Mouse (Mus musculus) embryonic facial prominence, embryonic 11.5 days (tissue): ENCODE results near the gene Stub1. TPM values are rescaled to one million over a fixed set of nuclear protein-coding genes. Genes with fewer than 3 reads are reported as not detected.

Experiments
- ATAC-seq: fragments of 200-750 bp; cut with Nextera tagmentation; replicated peaks from 2 replicates; pipeline ENCODE4 v1.8.0; 2017; ENCODE audit warnings: low read depth; ENCODE audit not compliant: insufficient number of reproducible peaks, low FRiP score, low TSS enrichment
- DNase-seq: peaks from one replicate; pipeline ENCODE4 v3.0.0-alpha.2; 2015; ENCODE audit warnings: low spot score
- H3K27ac ChIP-seq: fragments of 300-500 bp; sonication (generic); replicated peaks from 2 replicates; pipeline ENCODE4 v1.5.1; 2014; ENCODE audit warnings: mild to moderate bottlenecking, low read depth, low read length, control low read depth
- H3K27me3 ChIP-seq: fragments of 300-500 bp; sonication (generic); 2 replicates; pipeline ENCODE4 v1.6.1; 2014; ENCODE audit warnings: mild to moderate bottlenecking, low read length, moderate library complexity, mixed read lengths; ENCODE audit not compliant: control insufficient read depth, insufficient read depth
- H3K36me3 ChIP-seq: fragments of 300-500 bp; sonication (generic); replicated peaks from 2 replicates; pipeline ENCODE4 v1.6.1; 2014; ENCODE audit warnings: low read depth, mild to moderate bottlenecking, low read length, moderate library complexity, mixed read lengths; ENCODE audit not compliant: control insufficient read depth, insufficient read depth
- H3K4me1 ChIP-seq: fragments of 300-500 bp; sonication (generic); 2 replicates; pipeline ENCODE4 v1.6.1; 2014; ENCODE audit warnings: low read length, mixed read lengths; ENCODE audit not compliant: control insufficient read depth, insufficient read depth
- H3K4me2 ChIP-seq: fragments of 300-500 bp; sonication (generic); 2 replicates; pipeline ENCODE4 v1.6.1; 2014; ENCODE audit warnings: low read depth, mild to moderate bottlenecking, control low read depth, low read length, moderate library complexity
- H3K4me3 ChIP-seq: fragments of 300-500 bp; sonication (generic); 2 replicates; pipeline ENCODE4 v1.5.1; 2014; ENCODE audit warnings: low read depth, low read length, control low read depth
- H3K9ac ChIP-seq: fragments of 300-500 bp; sonication (generic); replicated peaks from 2 replicates; pipeline ENCODE4 v1.6.1; 2014; ENCODE audit warnings: mild to moderate bottlenecking, control low read depth, low read length
- H3K9me3 ChIP-seq: fragments of 300-500 bp; sonication (generic); replicated peaks from 2 replicates; pipeline ENCODE4 v1.6.1; 2016; ENCODE audit warnings: mild to moderate bottlenecking, low read length, inconsistent platforms, mixed read lengths; ENCODE audit not compliant: control insufficient read depth
- WGBS: fragments of 180-500 bp; shearing (Covaris S2); extraction: QIAGEN DNeasy Blood & Tissue Kit; methylation state at CpG from one replicate; pipeline ENCODE4 v1.1.7; 2014; 5-methylcytosine and 5-hydroxymethylcytosine counted together
- polyA plus RNA-seq: library from polyadenylated mRNA; unstranded; fragments of >200 nt; fragmentation: Nextera tagmentation; extraction: Ambion mirVana; gene quantifications from 2 replicates; pipeline ENCODE4 v1.2.1, GENCODE M21; 2014

Stub1 gene
- polyA plus RNA-seq, 1 experiment from 2014 or later = 323 TPM

DNA sequence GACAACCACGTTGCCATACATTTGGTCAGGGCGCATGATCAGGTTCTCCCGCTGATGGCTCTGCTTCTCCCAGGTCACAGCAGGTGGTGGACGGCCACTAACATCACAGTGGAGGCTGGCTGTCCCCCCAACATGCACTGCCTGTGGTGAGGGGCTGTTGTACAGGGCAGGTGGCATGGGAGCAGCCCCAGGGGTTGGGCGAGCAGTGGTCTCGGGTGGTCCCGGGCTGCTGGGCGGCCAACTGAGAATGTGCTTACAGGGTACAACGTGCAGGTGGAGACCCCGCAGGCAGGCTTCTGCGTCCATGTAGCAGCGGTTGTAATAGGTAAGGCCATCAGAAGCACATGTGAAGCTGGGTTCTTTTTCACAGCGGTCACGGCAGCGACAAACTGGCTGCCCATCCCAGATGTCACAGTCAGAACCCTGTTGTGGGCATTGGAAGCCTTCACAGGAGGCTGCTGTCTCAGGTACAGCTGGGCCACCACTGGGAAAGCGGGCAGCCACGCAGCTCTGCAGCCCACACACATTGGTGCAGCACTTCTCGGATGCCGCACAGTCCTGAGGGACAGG, 45.5 kb upstream of the Stub1 start:
- Histone ChIP-seq H3K4me1 (peaks cover 19% of the 10 kb centered on the region), H3K27me3 (no peaks in the 10 kb centered on the region), H3K4me2 (no peak overlapping the region), H3K4me3 (no peak overlapping the region), H3K36me3 (no peaks in the 10 kb centered on the region; the same call in none of the 2 replicates), H3K9ac (no peak overlapping the region), H3K9me3 (no peaks in the 10 kb centered on the region), H3K27ac (no peak overlapping the region)
- DNase-seq (no peak), ATAC-seq (no peak)
- WGBS = 85% methylated on average over 19 of the region's 19 CpGs

DNA sequence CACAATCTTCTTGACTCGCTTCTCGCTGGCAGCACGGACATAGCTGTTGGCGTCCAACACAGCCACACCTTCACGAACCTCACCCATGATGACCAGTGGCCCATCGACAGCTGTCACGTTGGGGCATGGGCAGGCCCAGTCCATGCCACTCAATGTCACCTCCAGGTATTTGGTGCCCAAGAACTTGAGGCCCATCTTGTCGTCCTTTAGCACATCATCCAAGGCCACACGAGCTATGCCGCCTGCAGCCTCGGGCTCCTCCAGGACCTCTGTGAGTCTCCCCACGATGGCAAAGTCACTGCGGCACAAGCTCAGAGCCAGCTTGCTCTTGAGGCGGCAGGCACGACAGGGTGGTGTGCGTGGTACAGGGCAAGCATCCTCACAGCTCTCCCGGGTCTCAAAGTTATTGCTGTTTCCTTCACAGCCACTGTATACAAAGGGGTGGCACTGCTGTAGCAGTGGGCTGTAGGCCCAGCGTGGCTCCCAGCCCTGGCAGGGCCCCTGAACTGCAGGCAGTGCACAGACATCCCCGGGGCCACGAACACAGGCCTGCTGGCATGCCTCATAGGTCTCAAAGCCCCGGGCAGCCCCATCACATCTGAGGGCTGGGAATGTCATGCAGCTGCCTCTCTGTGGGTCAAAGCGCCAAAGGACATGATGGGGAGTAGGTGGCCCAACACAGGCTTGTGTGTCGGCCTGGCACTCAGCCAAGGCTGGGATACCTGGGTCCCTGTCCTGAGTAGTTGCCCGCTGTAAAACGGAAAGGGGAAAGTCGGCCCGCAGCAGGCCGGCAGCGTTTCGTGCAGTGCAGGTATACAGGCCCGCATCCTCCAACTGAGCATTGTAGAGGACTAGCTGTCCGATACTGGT, 44.8 kb upstream of the Stub1 start:
- Histone ChIP-seq H3K4me2 (no peak overlapping the region), H3K4me3 (no peak overlapping the region), H3K9me3 (no peaks in the 10 kb centered on the region), H3K4me1 (peaks cover 19% of the 10 kb centered on the region), H3K9ac (no peak overlapping the region), H3K27ac (no peak overlapping the region), H3K27me3 (no peaks in the 10 kb centered on the region), H3K36me3 (no peaks in the 10 kb centered on the region; the same call in none of the 2 replicates)
- DNase-seq (no peak), ATAC-seq (no peak)
- 92% methylated on average over 32 of the region's 32 CpGs for WGBS

DNA sequence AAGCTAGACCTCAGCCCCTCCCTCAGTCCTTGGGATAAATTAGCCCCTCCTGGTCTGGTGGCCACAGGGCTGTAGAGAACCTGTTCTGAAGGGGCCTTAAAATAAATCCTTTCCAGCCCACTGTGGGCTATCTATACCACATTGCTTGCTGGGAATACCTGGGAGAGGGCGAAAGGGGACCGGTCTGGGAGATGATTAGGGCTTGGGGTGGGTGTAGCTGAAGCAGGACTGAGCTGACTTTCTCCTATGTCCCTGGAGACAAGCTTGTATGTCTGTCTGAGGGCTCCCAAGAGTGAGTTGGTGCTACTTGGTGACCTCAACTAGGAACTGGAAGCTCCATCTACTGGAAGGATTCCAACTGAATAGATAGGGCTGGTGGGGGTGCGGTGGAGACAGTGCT, 43.8 kb upstream of the Stub1 start:
- Histone ChIP-seq H3K9me3 (no peaks in the 10 kb centered on the region), H3K4me1 (peaks cover 17% of the 10 kb centered on the region), H3K27ac (no peak overlapping the region), H3K36me3 (no peaks in the 10 kb centered on the region; the same call in 1 of the 2 replicates), H3K27me3 (no peaks in the 10 kb centered on the region), H3K4me3 (no peak overlapping the region), H3K4me2 (no peak overlapping the region), H3K9ac (no peak overlapping the region)
- ATAC-seq (no peak), DNase-seq (no peak)
- WGBS = 93% methylated on average over 3 of the region's 3 CpGs

DNA sequence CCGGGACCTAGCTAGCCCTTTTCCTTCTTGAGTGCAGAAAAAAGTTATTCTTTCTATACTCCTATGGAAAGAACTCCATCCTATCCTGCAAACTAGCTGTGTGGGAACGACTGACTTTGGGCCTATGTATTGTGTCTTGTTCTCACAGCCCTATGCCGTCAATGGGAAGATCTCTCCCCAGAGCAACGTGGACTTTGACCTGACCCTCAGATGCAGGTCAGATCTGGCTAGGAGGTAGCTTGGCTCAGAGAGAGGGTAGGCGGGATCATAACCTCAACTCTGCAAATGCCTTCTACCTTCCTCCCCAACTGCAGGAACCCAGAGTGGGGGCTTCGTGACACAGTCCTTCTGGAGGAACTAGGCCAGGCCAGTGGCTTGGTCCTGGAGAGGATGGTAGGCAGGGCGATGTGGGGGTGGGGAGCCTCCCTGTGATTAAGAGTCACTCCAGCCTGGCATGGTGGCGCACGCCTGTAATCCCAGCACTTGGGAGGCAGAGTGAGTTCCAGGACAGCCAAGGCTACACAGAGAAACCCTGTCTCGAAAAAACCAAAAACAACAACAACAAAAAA, 43.2 kb upstream of the Stub1 start:
- Histone ChIP-seq H3K4me3 (peak overlapping the region; percentile 79), H3K36me3 (no peaks in the 10 kb centered on the region; the same call in 1 of the 2 replicates), H3K27me3 (no peaks in the 10 kb centered on the region), H3K27ac (no peak overlapping the region), H3K9me3 (no peaks in the 10 kb centered on the region), H3K4me2 (peak overlapping the region; percentile 92), H3K9ac (peak overlapping the region; percentile 76), H3K4me1 (peaks cover 13% of the 10 kb centered on the region)
- ATAC-seq (no peak), DNase-seq (no peak)
- WGBS = 54% methylated on average over 10 of the region's 10 CpGs

DNA sequence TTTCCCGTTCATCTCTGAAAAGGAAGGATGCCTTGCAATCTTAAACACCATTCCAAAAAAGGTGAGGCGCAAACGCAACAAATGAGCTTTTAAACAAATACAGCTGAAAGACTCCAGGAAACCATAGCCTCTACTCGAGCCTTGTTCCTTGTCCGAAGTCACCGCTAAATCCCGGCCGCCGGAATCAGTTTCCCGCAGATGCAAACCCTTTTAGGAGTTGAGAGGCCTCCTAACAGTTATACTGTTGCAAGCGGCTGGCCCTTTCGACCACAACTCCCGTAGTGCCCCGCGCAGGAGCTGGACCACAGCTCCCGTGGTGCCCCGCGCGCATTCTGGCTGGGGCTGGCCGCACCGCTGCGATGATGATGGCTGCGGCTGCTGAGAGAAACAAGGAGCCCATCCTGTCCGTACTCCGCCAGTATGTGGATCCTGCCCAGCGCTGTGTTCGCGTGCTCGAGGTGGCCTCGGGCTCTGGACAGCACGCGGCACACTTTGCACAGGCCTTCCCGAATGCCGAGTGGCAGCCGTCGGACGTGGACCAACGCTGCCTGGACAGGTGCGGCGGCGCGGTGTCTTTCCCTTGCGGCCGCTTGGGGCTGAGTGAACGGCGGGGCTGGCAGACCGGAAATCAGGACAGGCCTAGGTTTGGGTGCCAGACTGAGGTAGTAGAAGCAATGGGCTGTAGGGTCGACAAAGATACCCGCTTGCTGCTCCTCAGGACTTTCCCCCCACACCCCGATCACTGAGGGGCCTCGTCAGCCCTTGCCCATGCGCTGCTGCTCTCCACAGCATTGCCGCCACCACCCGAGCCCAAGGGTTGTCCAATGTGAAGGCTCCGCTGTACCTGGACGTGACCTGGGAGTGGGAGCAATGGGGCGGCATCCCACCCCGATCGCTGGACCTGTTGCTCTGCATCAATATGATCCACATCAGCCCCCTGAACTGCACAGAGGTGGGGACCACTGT, 42.2 kb upstream of the Stub1 start:
- peak; percentile 89 for ATAC-seq
- peaks cover 5% of the 10 kb centered on the region; the same call in 1 of the 2 replicates for H3K4me1 ChIP-seq
- H3K4me3 ChIP-seq = peak overlapping the region; percentile 79
- no peaks in the 10 kb centered on the region; the same call in 1 of the 2 replicates for H3K36me3 ChIP-seq
- peak overlapping the region; percentile 78 for H3K27ac ChIP-seq
- DNase-seq = peak; percentile 93
- no peaks in the 10 kb centered on the region for H3K27me3 ChIP-seq
- no peaks in the 10 kb centered on the region for H3K9me3 ChIP-seq
- peak overlapping the region; percentile 92 for H3K4me2 ChIP-seq
- under 1% methylated on average over 59 of the region's 59 CpGs for WGBS
- H3K9ac ChIP-seq = peak overlapping the region; percentile 76

DNA sequence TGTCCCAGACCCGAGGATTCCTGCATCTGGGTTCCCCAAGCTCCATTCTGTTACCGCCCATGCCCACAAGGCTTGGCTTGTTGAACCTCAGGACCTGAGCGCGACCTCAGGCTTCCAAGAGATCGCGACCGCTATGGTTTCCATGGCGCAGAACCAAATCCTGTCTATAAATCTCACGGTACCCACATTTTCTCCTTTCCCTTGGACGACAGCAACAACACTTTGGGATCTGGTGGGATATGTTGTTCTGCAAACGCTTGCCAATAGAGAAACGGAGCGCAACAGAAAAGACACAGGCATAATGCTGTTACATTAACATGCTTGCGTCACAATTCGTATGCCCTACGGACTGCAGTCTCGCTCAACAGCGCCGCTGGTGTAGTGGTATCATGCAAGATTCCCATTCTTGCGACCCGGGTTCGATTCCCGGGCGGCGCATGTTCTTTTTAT, 41.5 kb upstream of the Stub1 start, which contains the start of gene Mettl26:
TSS of gene Mettl26 (plus strand) at position 354 of the 450 bp plus-strand sequence.
- peak within 1 kb of the TSS; percentile 79 for H3K4me3 ChIP-seq
- DNase-seq (peak; percentile 96), ATAC-seq (0 out of 2 replicates have a peak, but pooled peaks have one; percentile 15)
- no peaks in the 10 kb centered on the region; the same call in 1 of the 2 replicates for H3K36me3 ChIP-seq
- no peaks in the 10 kb centered on the region for H3K4me1 ChIP-seq
- no peaks in the 10 kb centered on the region for H3K27me3 ChIP-seq
- peak within 1 kb of the TSS; percentile 78 for H3K27ac ChIP-seq
- WGBS = 0% methylated on average over 25 of the region's 25 CpGs
- peak within 1 kb of the TSS; percentile 76 for H3K9ac ChIP-seq
- H3K4me2 ChIP-seq = peak within 1 kb of the TSS; percentile 92
- no peaks in the 10 kb centered on the region for H3K9me3 ChIP-seq

DNA sequence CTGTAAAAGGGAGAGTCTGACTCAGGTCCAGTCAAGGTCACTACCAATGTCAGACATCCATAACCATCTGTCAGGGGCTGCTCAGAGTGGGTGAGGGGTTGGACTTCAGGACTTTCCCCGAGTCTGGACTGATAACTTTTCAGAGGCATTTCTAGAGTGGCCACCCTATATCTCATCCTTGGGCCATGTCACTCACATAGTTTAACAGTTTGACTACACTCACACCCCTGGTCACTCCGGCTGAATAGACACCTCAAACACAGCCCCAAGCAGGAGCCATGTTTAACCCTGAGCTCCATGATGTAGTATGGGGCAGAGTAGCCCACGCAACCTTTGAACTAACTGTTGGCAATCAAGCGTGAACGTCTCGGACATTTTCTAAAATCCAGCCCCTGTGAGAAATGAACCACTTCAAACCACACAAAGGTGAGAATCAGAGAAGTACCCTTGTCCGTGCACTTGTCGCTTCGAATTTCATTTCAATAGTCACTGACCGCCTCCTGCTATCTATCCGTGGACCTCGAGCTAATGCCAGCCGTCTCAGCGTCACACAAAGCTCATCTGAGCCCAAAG, 41.0 kb upstream of the Stub1 start:
- Histone ChIP-seq H3K4me3 (peak overlapping the region; percentile 79), H3K27me3 (no peaks in the 10 kb centered on the region), H3K4me1 (no peaks in the 10 kb centered on the region), H3K9ac (peak overlapping the region; percentile 41), H3K9me3 (no peaks in the 10 kb centered on the region), H3K27ac (no peak overlapping the region), H3K4me2 (peak overlapping the region; percentile 35), H3K36me3 (no peaks in the 10 kb centered on the region; the same call in 1 of the 2 replicates)
- DNase-seq (no peak), ATAC-seq (no peak)
- 6% methylated on average over 14 of the region's 14 CpGs for WGBS
